Mouse (Mus musculus) embryonic facial prominence, embryonic 14.5 days (tissue): ENCODE data around the gene Riox1. TPM values are rescaled to one million over a fixed set of nuclear protein-coding genes. Genes with fewer than 3 reads are reported as not detected.

Source experiments
- polyA plus RNA-seq: library from polyadenylated mRNA; unstranded; fragments of >200 nt; fragmentation: Nextera tagmentation; extraction: Ambion mirVana; gene quantifications from 2 replicates; pipeline ENCODE4 v1.2.1, GENCODE M21; 2014

Gene Riox1
- polyA plus RNA-seq, 1 experiment from 2014 or later = 11.8 TPM

Other genes starting within 250 kb of the Riox1 start
- 1.8 and 2.6 TPM in 2 replicates for gene Papln, start 187.0 kb upstream of the Riox1 start, polyA plus RNA-seq
- 29.9 and 33.1 TPM in 2 replicates for gene Numb, start 28.7 kb upstream of the Riox1 start, polyA plus RNA-seq
- not detected in 2 replicates for gene Heatr4, start 34.2 kb downstream of the Riox1 start, polyA plus RNA-seq
- 9.8 and 14.5 TPM in 2 replicates for gene Acot2, start 37.3 kb downstream of the Riox1 start, polyA plus RNA-seq
- 40.2 and 41.4 TPM in 2 replicates for gene Acot1, start 58.9 kb downstream of the Riox1 start, polyA plus RNA-seq
- 0.13 and 0.38 TPM in 2 replicates for gene Acot4, start 87.8 kb downstream of the Riox1 start, polyA plus RNA-seq
- not detected in 2 replicates for gene Gm49366, start 88.3 kb downstream of the Riox1 start, polyA plus RNA-seq
- 0.13 TPM in 1 of 2 replicates, not detected in the other for gene Acot3, start 101.5 kb downstream of the Riox1 start, polyA plus RNA-seq
- gene Acot5, start 118.7 kb downstream of the Riox1 start, polyA plus RNA-seq = not detected in 2 replicates
- gene Acot6, start 150.0 kb downstream of the Riox1 start, polyA plus RNA-seq = 2.3 and 2.6 TPM in 2 replicates
- 5.9 and 7.1 TPM in 2 replicates for gene Dnal1, start 163.8 kb downstream of the Riox1 start, polyA plus RNA-seq
- 1.4 TPM in 2 replicates for gene Pnma1, start 197.9 kb downstream of the Riox1 start, polyA plus RNA-seq